Mouse (Mus musculus) kidney, embryonic 15.5 days (tissue): Measurements from ENCODE around the gene Nos2. TPM values are rescaled to one million over a fixed set of nuclear protein-coding genes. Genes with fewer than 3 reads are reported as not detected.

ENCODE experiments used
- ATAC-seq: fragments of 200-750 bp; cut with Nextera tagmentation; replicated peaks from 2 replicates; pipeline ENCODE4 v1.8.0; 2017; ENCODE audit warnings: moderate TSS enrichment; ENCODE audit not compliant: low FRiP score
- H3K27ac ChIP-seq: fragments of 300-500 bp; sonication (generic); 2 replicates; pipeline ENCODE4 v1.5.1; 2015; ENCODE audit warnings: mild to moderate bottlenecking, inconsistent platforms
- H3K27me3 ChIP-seq: fragments of 300-500 bp; sonication (generic); 2 replicates; pipeline ENCODE4 v1.6.1; 2015; ENCODE audit warnings: inconsistent platforms
- H3K36me3 ChIP-seq: fragments of 300-500 bp; sonication (generic); 2 replicates; pipeline ENCODE4 v1.6.1; 2015; ENCODE audit warnings: inconsistent platforms
- H3K4me1 ChIP-seq: fragments of 300-500 bp; sonication (generic); 2 replicates; pipeline ENCODE4 v1.6.1; 2015; ENCODE audit warnings: inconsistent platforms
- H3K4me2 ChIP-seq: fragments of 300-500 bp; sonication (generic); 2 replicates; pipeline ENCODE4 v1.6.1; 2015; ENCODE audit warnings: moderate library complexity, mild to moderate bottlenecking, inconsistent platforms
- H3K4me3 ChIP-seq: fragments of 300-500 bp; sonication (generic); replicated peaks from 2 replicates; pipeline ENCODE4 v1.5.1; 2015; ENCODE audit warnings: mild to moderate bottlenecking, inconsistent platforms
- H3K9ac ChIP-seq: fragments of 300-500 bp; sonication (generic); 2 replicates; pipeline ENCODE4 v1.6.1; 2015; ENCODE audit warnings: mild to moderate bottlenecking, inconsistent platforms
- H3K9me3 ChIP-seq: fragments of 300-500 bp; sonication (generic); replicated peaks from 2 replicates; pipeline ENCODE4 v1.6.1; 2016; ENCODE audit warnings: inconsistent platforms
- WGBS: fragments of 180-500 bp; shearing (Covaris S2); methylation state at CpG from one replicate; pipeline ENCODE4 v1.1.7; 2015; ENCODE audit warnings: mixed read lengths; 5-methylcytosine and 5-hydroxymethylcytosine counted together
- polyA plus RNA-seq: library from polyadenylated mRNA; unstranded; fragments of >200 nt; fragmentation: Nextera tagmentation; extraction: Ambion mirVana; gene quantifications from 2 replicates; pipeline ENCODE4 v1.2.1, GENCODE M21; 2015

Nos2 gene
- polyA plus RNA-seq, 1 experiment from 2014 or later: 2.6 TPM

- Histone ChIP-seq H3K27ac (no peak overlapping the region), H3K9me3 (no peaks in the 10 kb centered on the region), H3K27me3 (peaks cover 13% of the 10 kb centered on the region), H3K9ac (no peak overlapping the region), H3K4me1 (no peaks in the 10 kb centered on the region), H3K4me2 (no peak overlapping the region), H3K36me3 (no peaks in the 10 kb centered on the region), H3K4me3 (no peak overlapping the region)
- WGBS: 73% methylated on average over 5 of the region's 5 CpGs
- ATAC-seq: no peak
Observed at GRCm38 (mm10) chr11:78959841-78960520, 39.4 kb downstream of the Nos2 start.

DNA sequence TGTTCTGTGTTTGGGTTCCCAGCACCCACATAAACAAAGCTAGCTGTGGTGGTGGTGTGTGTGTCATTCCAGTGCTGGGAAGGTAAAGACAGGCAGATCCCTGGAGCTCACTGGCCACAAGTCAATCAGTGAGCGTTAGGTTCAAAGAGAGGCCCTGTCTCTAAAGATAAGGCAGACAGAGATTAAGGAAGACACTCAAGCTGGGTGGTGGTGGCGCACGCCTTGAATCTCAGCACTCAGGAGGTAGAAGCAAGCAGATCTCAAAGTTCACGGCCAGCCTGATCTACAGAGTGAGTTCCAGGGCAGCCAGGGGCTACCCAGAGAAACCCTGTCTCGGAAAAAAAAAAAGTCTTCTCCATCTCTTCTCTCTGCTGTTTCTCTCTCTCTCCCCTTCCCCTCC, 40.6 kb downstream of the Nos2 start:
- Histone ChIP-seq H3K4me2 (no peak overlapping the region), H3K9me3 (no peaks in the 10 kb centered on the region), H3K27ac (no peak overlapping the region), H3K4me3 (no peak overlapping the region), H3K4me1 (no peaks in the 10 kb centered on the region), H3K27me3 (peaks cover 10% of the 10 kb centered on the region; the same call in 1 of the 2 replicates), H3K9ac (no peak overlapping the region), H3K36me3 (no peaks in the 10 kb centered on the region)
- WGBS: 85% methylated on average over 5 of the region's 5 CpGs
- ATAC-seq: no peak

- Histone ChIP-seq H3K9ac (no peak overlapping the region), H3K4me2 (no peak overlapping the region), H3K9me3 (no peaks in the 10 kb centered on the region), H3K4me1 (peaks cover 3% of the 10 kb centered on the region; the same call in 1 of the 2 replicates), H3K27me3 (no peaks in the 10 kb centered on the region), H3K36me3 (no peaks in the 10 kb centered on the region), H3K4me3 (no peak overlapping the region), H3K27ac (no peak overlapping the region)
- no peak for ATAC-seq
- 28% methylated on average over 4 of the region's 4 CpGs for WGBS
Observed at GRCm38 (mm10) chr11:78967371-78967770, 46.8 kb downstream of the Nos2 start.

GRCm38 (mm10) chr11:78968121-78968520, 47.5 kb downstream of the Nos2 start:
- no peak overlapping the region for H3K4me3 ChIP-seq
- WGBS: 73% methylated on average over 4 of the region's 4 CpGs

GRCm38 (mm10) chr11:78971096-78971495, 50.5 kb downstream of the Nos2 start:
- ATAC-seq: no peak
- no peak overlapping the region for H3K4me2 ChIP-seq

More at GRCm38 (mm10) chr11:78968121-78968520, 47.5 kb downstream of the Nos2 start:
- Histone ChIP-seq H3K9ac (no peak overlapping the region), H3K4me2 (no peak overlapping the region), H3K9me3 (no peaks in the 10 kb centered on the region), H3K27me3 (no peaks in the 10 kb centered on the region), H3K4me1 (peaks cover 10% of the 10 kb centered on the region), H3K27ac (no peak overlapping the region), H3K36me3 (no peaks in the 10 kb centered on the region)
- no peak for ATAC-seq

GRCm38 (mm10) chr11:78971746-78972145, 51.2 kb downstream of the Nos2 start:
- H3K9me3 ChIP-seq: no peaks in the 10 kb centered on the region
- 90% methylated on average over 3 of the region's 3 CpGs for WGBS
- no peak for ATAC-seq
- no peak overlapping the region for H3K9ac ChIP-seq
- no peak overlapping the region for H3K4me3 ChIP-seq
- peaks cover 16% of the 10 kb centered on the region for H3K4me1 ChIP-seq
- H3K36me3 ChIP-seq: no peaks in the 10 kb centered on the region
- H3K27ac ChIP-seq: no peak overlapping the region
- no peaks in the 10 kb centered on the region for H3K27me3 ChIP-seq
- H3K4me2 ChIP-seq: no peak overlapping the region

More at GRCm38 (mm10) chr11:78971096-78971495, 50.5 kb downstream of the Nos2 start:
- Histone ChIP-seq H3K9ac (no peak overlapping the region), H3K4me1 (peaks cover 16% of the 10 kb centered on the region), H3K36me3 (no peaks in the 10 kb centered on the region), H3K9me3 (no peaks in the 10 kb centered on the region), H3K27me3 (no peaks in the 10 kb centered on the region), H3K27ac (no peak overlapping the region), H3K4me3 (no peak overlapping the region)
- WGBS: 88% methylated on average over 8 of the region's 8 CpGs

GRCm38 (mm10) chr11:78972328-78972727, 51.7 kb downstream of the Nos2 start:
- Histone ChIP-seq H3K27ac (no peak overlapping the region), H3K36me3 (no peaks in the 10 kb centered on the region), H3K27me3 (no peaks in the 10 kb centered on the region), H3K4me3 (no peak overlapping the region), H3K9ac (no peak overlapping the region), H3K4me1 (peaks cover 16% of the 10 kb centered on the region), H3K9me3 (no peaks in the 10 kb centered on the region), H3K4me2 (no peak overlapping the region)
- WGBS: 27% methylated on average over 6 of the region's 6 CpGs
- no peak for ATAC-seq

GRCm38 (mm10) chr11:78972811-78973351, 52.3 kb downstream of the Nos2 start:
- no peaks in the 10 kb centered on the region for H3K36me3 ChIP-seq
- H3K4me2 ChIP-seq: no peak overlapping the region
- peaks cover 16% of the 10 kb centered on the region for H3K4me1 ChIP-seq
- no peak overlapping the region for H3K4me3 ChIP-seq
- no peak overlapping the region for H3K27ac ChIP-seq
- H3K9me3 ChIP-seq: no peaks in the 10 kb centered on the region
- ATAC-seq: no peak
- no peak overlapping the region for H3K9ac ChIP-seq
- no peaks in the 10 kb centered on the region for H3K27me3 ChIP-seq
- 58% methylated on average over 8 of the region's 8 CpGs for WGBS

- no peaks in the 10 kb centered on the region for H3K36me3 ChIP-seq
- peaks cover 16% of the 10 kb centered on the region for H3K4me1 ChIP-seq
- WGBS: 68% methylated on average over 17 of the region's 17 CpGs
- H3K27ac ChIP-seq: 0 out of 2 replicates have a peak overlapping the region, but pooled peaks have one; percentile 3
- no peak for ATAC-seq
- no peak overlapping the region for H3K9ac ChIP-seq
- H3K4me3 ChIP-seq: no peak overlapping the region
- no peak overlapping the region for H3K4me2 ChIP-seq
- H3K27me3 ChIP-seq: no peaks in the 10 kb centered on the region
- H3K9me3 ChIP-seq: no peaks in the 10 kb centered on the region
Observed at GRCm38 (mm10) chr11:78973381-78974150, 53.0 kb downstream of the Nos2 start.

DNA sequence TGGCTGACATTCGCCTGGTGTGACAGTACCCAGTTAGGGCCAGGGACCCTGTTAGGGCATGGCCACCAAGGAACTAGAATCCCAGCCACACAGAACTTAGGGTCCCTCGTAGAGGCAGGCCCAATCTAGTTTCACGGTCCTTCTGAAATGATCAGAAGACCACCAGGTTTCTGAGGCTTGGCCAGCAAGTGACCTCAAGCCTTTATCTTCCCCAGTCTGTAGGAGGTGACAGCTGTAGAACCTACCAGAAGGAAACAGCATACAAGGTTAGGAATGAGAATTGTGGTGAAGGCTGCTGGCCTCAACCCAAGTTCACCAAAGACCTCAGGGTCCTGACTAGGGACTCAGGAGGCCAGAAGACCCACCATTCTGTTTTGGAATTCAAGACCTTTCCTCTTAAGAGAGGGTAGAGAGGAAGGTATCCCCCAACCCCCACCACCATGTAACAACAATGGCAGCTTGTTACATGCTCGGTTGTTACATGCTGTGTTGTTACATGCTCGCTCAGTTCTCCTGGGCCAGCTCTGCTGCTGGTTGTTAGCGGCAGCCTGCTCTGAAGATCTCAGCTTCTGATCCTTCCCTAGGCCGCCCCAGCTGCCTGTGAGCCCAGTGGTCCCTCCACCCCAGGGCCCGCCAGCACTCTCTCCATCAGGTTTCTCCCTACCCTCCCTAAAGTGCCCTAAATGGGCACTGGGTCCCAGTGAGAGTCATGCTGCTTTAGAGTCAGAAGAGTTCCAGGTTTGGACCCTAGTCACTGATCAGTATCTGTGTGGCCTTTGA, 56.3 kb downstream of the Nos2 start:
- H3K27ac ChIP-seq: no peak overlapping the region
- H3K4me2 ChIP-seq: no peak overlapping the region
- H3K4me3 ChIP-seq: no peak overlapping the region
- H3K4me1 ChIP-seq: peaks cover 16% of the 10 kb centered on the region
- no peaks in the 10 kb centered on the region for H3K36me3 ChIP-seq
- no peak overlapping the region for H3K9ac ChIP-seq
- no peak for ATAC-seq
- no peaks in the 10 kb centered on the region for H3K9me3 ChIP-seq
- WGBS: 81% methylated on average over 8 of the region's 8 CpGs
- no peaks in the 10 kb centered on the region for H3K27me3 ChIP-seq

DNA sequence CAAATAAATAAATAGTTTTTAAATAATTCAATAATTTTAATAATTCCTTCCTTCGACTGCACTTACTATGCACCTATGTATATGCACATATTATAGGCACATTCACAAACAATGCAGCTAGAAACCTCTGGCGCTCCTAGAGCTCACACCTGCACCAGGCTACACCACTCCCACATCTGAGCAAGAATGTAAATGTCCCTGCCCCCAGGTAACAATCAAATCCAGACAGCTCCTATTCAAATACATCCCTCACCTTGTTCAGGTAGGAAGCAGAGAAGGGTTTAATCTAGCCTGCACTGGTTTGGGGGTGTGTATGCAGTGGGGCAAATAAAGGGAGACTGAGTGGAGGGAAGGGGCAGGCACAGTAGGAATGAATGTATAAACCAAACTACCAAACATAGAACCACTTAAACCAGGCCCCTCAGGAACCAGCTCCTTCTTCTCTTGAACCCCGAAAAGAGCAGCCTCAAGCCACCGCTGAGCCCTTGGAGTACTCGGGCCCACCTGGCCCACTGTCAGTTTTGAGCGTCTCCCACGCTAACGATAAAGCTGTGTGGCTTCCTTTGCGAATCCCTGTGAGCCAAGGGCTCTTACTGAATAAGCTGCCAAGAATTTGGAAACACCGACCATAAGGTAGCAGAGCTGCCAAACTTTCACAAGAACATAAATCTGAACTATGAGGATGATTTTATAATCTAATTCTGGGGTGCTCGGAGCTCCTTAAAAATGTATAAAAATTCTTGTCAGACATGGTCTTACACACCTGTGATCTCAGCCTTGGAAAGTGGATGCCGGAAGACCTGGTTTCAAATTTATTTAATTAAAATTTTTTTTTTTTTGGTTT, 57.8 kb downstream of the Nos2 start:
- Histone ChIP-seq H3K9ac (no peak overlapping the region), H3K27me3 (no peaks in the 10 kb centered on the region), H3K9me3 (no peaks in the 10 kb centered on the region), H3K4me2 (no peak overlapping the region), H3K4me1 (peaks cover 6% of the 10 kb centered on the region; the same call in 1 of the 2 replicates), H3K27ac (no peak overlapping the region), H3K36me3 (no peaks in the 10 kb centered on the region), H3K4me3 (no peak overlapping the region)
- ATAC-seq: no peak
- WGBS: 85% methylated on average over 12 of the region's 12 CpGs
